Comparison of ENCODE assay signal across 23 mouse cellular contexts in the genomic region with DNA sequence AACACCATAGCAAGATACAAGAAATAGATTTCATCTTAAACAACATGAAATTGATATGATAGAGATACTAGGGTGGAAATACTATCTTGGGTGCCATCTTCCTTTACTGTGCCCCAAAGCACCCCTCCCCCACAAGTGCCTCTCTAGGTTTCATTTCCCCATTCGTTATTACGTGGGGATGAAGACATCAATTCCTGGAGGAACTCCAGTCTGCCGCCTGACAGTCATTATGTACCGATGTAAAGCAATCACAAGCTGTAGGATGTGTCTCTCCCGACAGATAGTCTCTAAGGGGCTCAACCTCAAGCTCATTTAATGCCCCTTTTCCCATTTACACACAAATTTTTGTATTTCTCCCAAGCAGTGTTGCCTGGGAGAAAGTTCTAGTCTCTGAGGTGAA. TPM values are rescaled to one million over a fixed set of nuclear protein-coding genes. Genes with fewer than 3 reads are reported as not detected.
DNase-seq lines count a peak whose midpoint lies in the region; ATAC-seq and TF ChIP-seq lines count a peak whose summit lies in the region.
"Had no signal": no experiment of that assay in that cellular context is flagged by ENCODE, and none has a peak within 500 bp of the region (broad histone marks: within the 10 kb centered on the region; RNA-seq: fewer than 3 reads in every experiment).

No protein-coding gene starts in this region.

- H3K9ac ChIP-seq in hindbrain, embryonic 13.5 days = no peak overlapping the region
- H3K9ac ChIP-seq in hindbrain, embryonic 14.5 days = no peak overlapping the region
- H3K9ac ChIP-seq: embryonic facial prominence, embryonic 15.5 days; forebrain, embryonic 15.5 days; kidney, embryonic 15.5 days; limb, embryonic 13.5 days; liver, embryonic 15.5 days had no signal

- peaks cover 15% of the 10 kb centered on the region; the same call in 1 of the 2 replicates for H3K4me1 ChIP-seq in hindbrain, embryonic 13.5 days (replicated peaks)
- peaks cover 7% of the 10 kb centered on the region for H3K4me1 ChIP-seq in hindbrain, embryonic 14.5 days (replicated peaks; ENCODE audit: control insufficient read depth, insufficient read depth, low read length)
- H3K4me1 ChIP-seq: embryonic facial prominence, embryonic 15.5 days; kidney, embryonic 15.5 days; limb, embryonic 13.5 days; liver, embryonic 15.5 days had no signal

- H3K4me2 ChIP-seq in hindbrain, embryonic 13.5 days = no peak overlapping the region
- H3K4me2 ChIP-seq in hindbrain, embryonic 14.5 days (replicated peaks) = no peak overlapping the region
- H3K4me2 ChIP-seq: embryonic facial prominence, embryonic 15.5 days; forebrain, embryonic 15.5 days; heart, embryonic 11.5 days; kidney, embryonic 15.5 days; limb, embryonic 13.5 days; liver, embryonic 15.5 days had no signal

- no peaks in the 10 kb centered on the region for H3K36me3 ChIP-seq in hindbrain, embryonic 13.5 days
- no peaks in the 10 kb centered on the region for H3K36me3 ChIP-seq in hindbrain, embryonic 14.5 days (replicated peaks; ENCODE audit: control insufficient read depth, insufficient read depth)
- H3K36me3 ChIP-seq: embryonic facial prominence, embryonic 15.5 days; forebrain, embryonic 15.5 days; kidney, embryonic 15.5 days; liver, embryonic 15.5 days had no signal

- WGBS in hindbrain, embryonic 13.5 days = 26% methylated on average over 5 of the region's 5 CpGs
- 23% methylated on average over 5 of the region's 5 CpGs for WGBS in hindbrain, embryonic 14.5 days

- no peaks in the 10 kb centered on the region for H3K27me3 ChIP-seq in hindbrain, embryonic 13.5 days
- H3K27me3 ChIP-seq in hindbrain, embryonic 14.5 days (ENCODE audit: control insufficient read depth, insufficient read depth, low read length) = no peaks in the 10 kb centered on the region
- H3K27me3 ChIP-seq: embryonic facial prominence, embryonic 15.5 days; forebrain, embryonic 15.5 days; kidney, embryonic 15.5 days; liver, embryonic 15.5 days had no signal

- ATAC-seq in hindbrain, embryonic 13.5 days (ENCODE audit: low FRiP score) = no peak
- ATAC-seq in hindbrain, embryonic 14.5 days (ENCODE audit: low FRiP score) = no peak; the same call in 1 of the 2 replicates
- no peak for ATAC-seq in activated CD4-positive, CD25-positive, alpha-beta regulatory T cell, adult 4 months
- ATAC-seq: midbrain, embryonic 16.5 days had no signal

- DNase-seq in hindbrain, embryonic 14.5 days (ENCODE audit: low spot score) = no peak
- DNase-seq in lung, postnatal 36 days = peak; percentile 14
- no peak for DNase-seq in lung, postnatal 25 days (ENCODE audit: low spot score)
- peak; percentile 53 for DNase-seq in brain, embryonic 14.5 days (ENCODE audit: low read depth)
- peak; percentile 7 to 11 for DNase-seq in monocyte, adult 2 months (ENCODE audit: low read depth in 1 of 2, low spot score in 2 of 2)
- DNase-seq in cerebellum, postnatal 14 days = no peak
- DNase-seq: adrenal gland, postnatal 10 days; cerebellum, postnatal 10 days; gastrocnemius, postnatal 36 days; kidney, adult 11 months; kidney, postnatal 36 days; right cerebral cortex, postnatal 14 days; spleen, adult 18-20 months had no signal

- peak overlapping the region; percentile 25; the same call in 1 of the 2 replicates for H3K27ac ChIP-seq in hindbrain, embryonic 13.5 days
- no peak overlapping the region; the same call in 1 of the 2 replicates for H3K27ac ChIP-seq in hindbrain, embryonic 14.5 days
- H3K27ac ChIP-seq: embryonic facial prominence, embryonic 15.5 days; forebrain, embryonic 15.5 days; kidney, embryonic 15.5 days; limb, embryonic 13.5 days; liver, embryonic 15.5 days had no signal

- TF ChIP-seq POLR2A in brain, embryonic 14.5 days (IDR thresholded peaks at IDR 0.05; ENCODE audit: borderline replicate concordance, extremely low read depth, insufficient read depth, insufficient read length, poor library complexity, severe bottlenecking) = no peak

- no peak overlapping the region for H3K4me3 ChIP-seq in hindbrain, embryonic 13.5 days
- no peak overlapping the region for H3K4me3 ChIP-seq in hindbrain, embryonic 14.5 days (replicated peaks; ENCODE audit: low read length)
- H3K4me3 ChIP-seq: embryonic facial prominence, embryonic 15.5 days; forebrain, embryonic 15.5 days; kidney, embryonic 15.5 days; limb, embryonic 13.5 days; liver, embryonic 15.5 days had no signal

- TF ChIP-seq CTCF in brain, embryonic 14.5 days (IDR thresholded peaks at IDR 0.05; ENCODE audit: borderline replicate concordance, extremely low read depth, insufficient read depth, insufficient read length) = no peak

- no peaks in the 10 kb centered on the region for H3K9me3 ChIP-seq in hindbrain, embryonic 13.5 days
- H3K9me3 ChIP-seq in hindbrain, embryonic 14.5 days (ENCODE audit: control insufficient read depth, low read length) = no peaks in the 10 kb centered on the region
- H3K9me3 ChIP-seq: embryonic facial prominence, embryonic 15.5 days; forebrain, embryonic 15.5 days; kidney, embryonic 15.5 days; limb, embryonic 13.5 days; liver, embryonic 15.5 days had no signal

RNA-seq across cellular contexts. Expression of gene Slc1a2, which starts 20.3 kb away (rescaled TPM):
- polyA plus RNA-seq in hindbrain, embryonic 13.5 days (2015; fragmentation: Nextera tagmentation; extraction: Ambion mirVana) = 19.9 and 25.2 TPM in 2 replicates
- 23.9 and 26.7 TPM in 2 replicates for polyA plus RNA-seq in hindbrain, embryonic 14.5 days (2014; fragmentation: Nextera tagmentation; extraction: Ambion mirVana)
- 27.1 and 46.2 TPM in 2 replicates for polyA plus RNA-seq in brain, embryonic 14.5 days (2012; rRNA removed)
- polyA plus RNA-seq in activated CD4-positive, CD25-positive, alpha-beta regulatory T cell, adult 4 months (2017; shearing (Covaris generic)) = not detected
- polyA plus RNA-seq: C2C12 had no signal

Comparison
In these comparisons a context has a peak if more than half of its experiments do, and no peak if none do; other contexts are left out.
1. DNase-seq: peak in lung, postnatal 36 days (single experiment), brain, embryonic 14.5 days (single experiment) and monocyte, adult 2 months (2 of 2); none in hindbrain, embryonic 14.5 days (single experiment), lung, postnatal 25 days (single experiment) and cerebellum, postnatal 14 days (0 of 2).
2. RNA of gene Slc1a2, which starts 20.3 kb away (polyA plus RNA-seq): 27.1 to 46.2 TPM in brain, embryonic 14.5 days, 23.9 to 26.7 TPM in hindbrain, embryonic 14.5 days and 19.9 to 25.2 TPM in hindbrain, embryonic 13.5 days; not detected in activated CD4-positive, CD25-positive, alpha-beta regulatory T cell, adult 4 months; every median in the first group is over 10 times any median in the second.